Mouse (Mus musculus) spleen, adult 2 months (tissue): ENCODE measurements around the gene 2610028H24Rik. TPM values are rescaled to one million over a fixed set of nuclear protein-coding genes. Genes with fewer than 3 reads are reported as not detected.

Experiments
- DNase-seq, 2 experiments: peaks; one replicate each; pipeline versions ENCODE4 v3.0.0 to v3.0.0-alpha.2; 2012 to 2021; ENCODE audit warnings: low spot score in 2 of 2, low read depth in 1 of 2
- H3K27ac ChIP-seq: fragments of 200-500 bp; 2 replicates; pipeline ENCODE4 v1.5.1; 2012; ENCODE audit warnings: low read length, inconsistent platforms; ENCODE audit not compliant: insufficient read depth
- H3K27me3 ChIP-seq: fragments of 200-500 bp; 2 replicates; pipeline ENCODE4 v1.6.1; 2012; ENCODE audit warnings: mild to moderate bottlenecking, moderate library complexity, low read length, inconsistent platforms; ENCODE audit not compliant: control insufficient read depth, insufficient read depth
- H3K36me3 ChIP-seq: fragments of 200-500 bp; 2 replicates; pipeline ENCODE4 v1.6.1; 2012; ENCODE audit warnings: mild to moderate bottlenecking, low read length, inconsistent platforms; ENCODE audit not compliant: control insufficient read depth, insufficient read depth
- H3K4me1 ChIP-seq: fragments of 200-500 bp; 2 replicates; pipeline ENCODE4 v1.6.1; 2011; ENCODE audit warnings: inconsistent platforms; ENCODE audit not compliant: control insufficient read depth, insufficient read depth, insufficient read length
- H3K4me3 ChIP-seq: fragments of 200-500 bp; 2 replicates; pipeline ENCODE4 v1.5.1; 2011; ENCODE audit warnings: mild to moderate bottlenecking, inconsistent platforms; ENCODE audit not compliant: insufficient read depth, insufficient read length; ENCODE audit errors: extremely low read depth
- CTCF ChIP-seq: fragments of 200-500 bp; IDR thresholded peaks from 2 replicates; pipeline ENCODE4 v1.5.1; 2011; ENCODE audit warnings: mild to moderate bottlenecking, inconsistent platforms; ENCODE audit not compliant: insufficient read depth, insufficient read length, insufficient replicate concordance; ENCODE audit errors: extremely low read depth
- POLR2A ChIP-seq: fragments of 200-500 bp; IDR thresholded peaks from 2 replicates; pipeline ENCODE4 v1.6.1; 2011; ENCODE audit warnings: low read depth, low read length, inconsistent platforms
- WGBS: fragments of 180-500 bp; shearing (Covaris S2); methylation state at CpG from one replicate; pipeline ENCODE4 v1.1.7; 2018; 5-methylcytosine and 5-hydroxymethylcytosine counted together
- polyA plus RNA-seq: library from polyadenylated mRNA; depleted of rRNA; stranded (reverse); fragments of >200 nt; gene quantifications from 2 replicates; pipeline ENCODE4 v1.2.3, GENCODE M21; 2012; rRNA removed

The 2610028H24Rik gene
- polyA plus RNA-seq, 1 experiment = not detected

DNA sequence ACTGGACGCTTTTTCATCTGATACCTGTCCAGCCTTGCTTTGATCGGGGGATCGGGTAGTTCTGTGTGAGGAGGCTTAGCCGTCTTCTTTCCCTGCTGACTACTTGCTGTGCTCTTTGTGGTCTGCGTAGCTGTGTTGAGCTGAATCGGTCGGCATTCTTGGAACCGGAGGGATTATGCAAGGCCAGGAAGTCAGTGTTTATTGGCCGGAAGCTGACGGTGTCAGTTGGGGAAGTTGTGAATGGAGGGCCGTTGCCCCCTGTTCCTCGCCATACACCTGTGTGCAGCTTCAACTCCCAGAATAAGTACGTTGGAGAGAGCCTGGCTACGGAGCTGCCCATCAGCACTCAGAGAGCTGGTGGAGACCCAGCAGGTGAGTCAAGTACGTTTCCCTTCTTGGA, 40.3 kb downstream of the 2610028H24Rik start:
- no peak for DNase-seq
- Histone ChIP-seq H3K4me1 (no peaks in the 10 kb centered on the region), H3K27me3 (no peaks in the 10 kb centered on the region), H3K36me3 (peaks cover 60% of the 10 kb centered on the region), H3K27ac (no peak overlapping the region), H3K4me3 (no peak overlapping the region)
- WGBS = 65% methylated on average over 15 of the region's 15 CpGs
- TF ChIP-seq CTCF (no peak), POLR2A (no peak)

DNA sequence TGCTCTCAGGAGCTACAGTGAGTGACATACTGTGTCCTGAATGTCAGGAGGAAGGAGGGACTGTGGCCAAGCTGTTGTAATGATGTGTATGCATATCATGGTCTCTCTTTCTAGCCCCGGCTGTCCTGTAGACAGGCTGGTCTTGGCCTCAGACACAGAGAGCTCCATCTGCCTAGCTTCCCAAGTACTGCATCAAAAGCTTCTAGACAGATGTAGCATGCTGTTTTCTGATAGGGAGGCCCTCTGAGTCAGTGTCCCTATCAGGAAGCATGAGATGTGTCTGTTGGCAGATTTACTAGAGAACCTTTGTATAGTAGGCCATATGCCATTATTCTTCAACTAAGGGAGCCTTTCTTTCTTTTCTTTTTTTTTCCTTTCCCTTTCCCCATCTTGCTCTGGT, 44.6 kb downstream of the 2610028H24Rik start:
- peaks cover 54% of the 10 kb centered on the region for H3K36me3 ChIP-seq
- WGBS = 88% methylated on average over 1 of the region's 1 CpGs
- H3K4me3 ChIP-seq = no peak overlapping the region
- H3K27me3 ChIP-seq = no peaks in the 10 kb centered on the region
- no peaks in the 10 kb centered on the region for H3K4me1 ChIP-seq
- TF ChIP-seq CTCF (no peak), POLR2A (no peak)
- DNase-seq = no peak
- no peak overlapping the region for H3K27ac ChIP-seq

DNA sequence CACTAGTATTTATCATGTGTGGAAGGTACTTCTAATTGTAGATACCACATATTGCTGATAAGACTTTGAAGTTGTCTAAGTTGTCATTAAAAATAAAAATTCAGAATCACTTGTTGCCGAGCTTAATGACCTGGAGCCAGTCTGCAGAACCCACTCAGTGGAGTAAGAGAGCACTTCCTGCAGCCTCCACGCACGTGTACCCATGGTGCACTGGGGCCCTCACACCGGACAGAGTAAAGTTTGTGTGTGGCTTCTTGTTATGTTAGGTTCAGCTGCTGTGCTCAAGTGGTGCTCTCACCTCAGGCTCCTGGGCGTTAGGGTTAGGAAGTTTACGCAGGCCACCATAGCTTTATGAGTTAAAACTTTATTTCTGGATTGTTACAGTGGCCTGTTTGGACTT, 46.6 kb downstream of the 2610028H24Rik start:
- Histone ChIP-seq H3K27ac (no peak overlapping the region), H3K4me1 (no peaks in the 10 kb centered on the region), H3K4me3 (no peak overlapping the region), H3K36me3 (peaks cover 54% of the 10 kb centered on the region), H3K27me3 (no peaks in the 10 kb centered on the region)
- TF ChIP-seq POLR2A = no peak
- no peak for TF ChIP-seq CTCF
- DNase-seq = no peak
- 86% methylated on average over 6 of the region's 6 CpGs for WGBS

DNA sequence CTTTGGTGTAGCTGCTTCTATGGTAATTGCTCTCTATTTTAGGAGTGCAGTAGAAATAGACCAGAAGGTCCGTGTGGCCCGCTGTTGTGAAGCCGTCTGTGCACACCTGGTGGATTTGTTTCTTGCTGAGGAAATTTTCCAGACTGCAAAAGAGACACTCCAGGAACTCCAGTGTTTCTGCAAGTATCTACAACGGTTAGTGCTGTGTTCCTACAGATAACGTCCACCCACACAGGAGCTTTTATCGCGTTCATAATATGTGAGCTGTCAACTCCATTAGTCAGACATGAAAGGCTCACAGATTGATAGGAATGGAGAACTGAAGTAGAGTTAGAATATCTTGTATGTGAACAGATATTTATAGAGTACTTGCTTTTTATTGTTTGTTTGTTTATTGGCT, 47.5 kb downstream of the 2610028H24Rik start:
- 86% methylated on average over 7 of the region's 7 CpGs for WGBS
- TF ChIP-seq CTCF (no peak), POLR2A (no peak)
- no peak overlapping the region for H3K27ac ChIP-seq
- DNase-seq = no peak
- no peaks in the 10 kb centered on the region for H3K27me3 ChIP-seq
- peaks cover 52% of the 10 kb centered on the region for H3K36me3 ChIP-seq
- H3K4me3 ChIP-seq = no peak overlapping the region
- H3K4me1 ChIP-seq = no peaks in the 10 kb centered on the region

DNA sequence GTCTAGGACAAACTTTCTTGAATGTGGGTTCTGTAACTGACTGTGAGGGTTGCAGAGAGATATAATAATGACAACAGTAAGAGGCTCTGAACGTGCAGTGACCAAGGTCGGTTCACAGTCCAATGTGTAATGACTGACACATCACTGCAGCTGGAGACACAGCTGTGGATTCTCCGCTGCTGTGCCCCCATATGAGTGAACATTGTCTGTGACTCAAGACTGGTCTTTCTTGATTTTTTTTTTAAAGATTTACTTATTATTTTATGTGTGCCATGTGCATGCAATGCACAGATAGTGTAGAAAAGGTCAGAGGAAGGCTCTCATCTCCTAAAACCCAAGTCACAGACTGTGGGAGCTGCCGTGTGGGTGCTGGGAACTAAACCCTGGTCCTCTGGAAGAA, 48.6 kb downstream of the 2610028H24Rik start:
- no peaks in the 10 kb centered on the region for H3K4me1 ChIP-seq

DNA sequence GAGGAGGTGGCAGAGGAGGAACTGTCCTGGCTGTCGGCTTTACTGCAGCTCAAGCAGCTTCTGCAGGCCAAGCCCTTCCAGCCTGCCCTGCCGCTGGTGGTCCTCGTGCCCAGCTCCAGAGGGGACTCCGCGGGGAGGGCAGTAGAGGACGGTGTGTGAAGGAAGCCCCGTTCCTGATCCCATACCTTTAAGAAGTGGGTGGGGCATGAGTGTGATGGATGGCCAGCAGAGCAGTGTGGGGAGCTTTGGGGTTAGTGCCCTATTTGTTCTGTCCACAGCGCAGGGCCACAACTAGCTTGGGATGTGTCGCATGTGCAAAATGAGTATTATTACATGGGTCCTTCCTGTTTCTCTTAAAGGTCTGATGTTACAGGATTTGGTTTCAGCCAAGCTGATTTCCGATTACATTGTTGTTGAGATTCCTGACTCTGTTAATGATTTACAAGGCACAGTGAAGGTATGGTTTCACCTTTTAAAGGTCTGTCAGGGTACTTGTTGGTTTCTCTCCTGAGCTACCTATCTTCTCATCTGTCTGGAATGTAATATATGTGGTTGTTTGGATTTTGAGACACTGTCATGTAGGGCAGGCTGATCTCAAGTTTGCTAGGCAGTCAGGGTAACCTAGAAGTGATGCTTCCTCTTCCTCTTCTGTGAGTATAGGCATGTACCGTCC, 55.5 kb downstream of the 2610028H24Rik start:
- TF ChIP-seq POLR2A (no peak), CTCF (no peak)
- H3K4me3 ChIP-seq = no peak overlapping the region
- H3K36me3 ChIP-seq = peaks cover 48% of the 10 kb centered on the region
- WGBS = 91% methylated on average over 11 of the region's 11 CpGs
- H3K27me3 ChIP-seq = no peaks in the 10 kb centered on the region
- H3K27ac ChIP-seq = no peak overlapping the region
- no peaks in the 10 kb centered on the region for H3K4me1 ChIP-seq
- DNase-seq = no peak

More for the DNA sequence above, 48.6 kb downstream of the 2610028H24Rik start:
- Histone ChIP-seq H3K27me3 (no peaks in the 10 kb centered on the region), H3K27ac (no peak overlapping the region), H3K4me3 (no peak overlapping the region), H3K36me3 (peaks cover 52% of the 10 kb centered on the region)
- 90% methylated on average over 4 of the region's 4 CpGs for WGBS
- TF ChIP-seq CTCF (no peak), POLR2A (no peak)
- DNase-seq = no peak

DNA sequence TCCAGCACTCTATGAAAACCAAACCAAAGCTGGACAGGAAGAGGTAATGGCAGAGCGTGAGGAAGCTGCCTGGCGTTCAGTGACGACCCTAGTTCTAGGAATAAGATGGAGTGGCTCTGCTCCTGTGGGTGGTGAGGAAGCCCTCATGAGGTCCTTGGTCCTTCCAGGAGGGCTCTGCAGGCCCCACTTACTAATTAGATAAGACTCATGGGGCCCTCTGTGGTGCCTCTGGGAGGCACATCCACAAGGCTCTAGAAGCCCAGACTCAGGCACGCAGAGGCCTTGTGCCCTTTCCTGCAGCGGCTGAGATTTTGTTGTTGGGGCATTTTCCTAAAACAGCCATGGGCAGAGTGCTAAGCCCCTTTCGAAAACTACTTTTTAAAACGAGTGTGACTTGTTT, 57.0 kb downstream of the 2610028H24Rik start:
- Histone ChIP-seq H3K36me3 (peaks cover 37% of the 10 kb centered on the region), H3K4me1 (no peaks in the 10 kb centered on the region), H3K4me3 (no peak overlapping the region), H3K27ac (no peak overlapping the region), H3K27me3 (no peaks in the 10 kb centered on the region)
- DNase-seq = no peak
- WGBS = 91% methylated on average over 7 of the region's 7 CpGs
- TF ChIP-seq POLR2A = no peak
- TF ChIP-seq CTCF = no peak

Other genes with a start within 250 kb of the 2610028H24Rik start
- 17.1 and 18.4 TPM in 2 replicates for gene Prmt2, start 211.2 kb upstream of the 2610028H24Rik start, polyA plus RNA-seq
- gene S100b, start 195.2 kb upstream of the 2610028H24Rik start, polyA plus RNA-seq = 0.70 TPM in 1 of 2 replicates, not detected in the other
- gene Dip2a, start 103.8 kb upstream of the 2610028H24Rik start, polyA plus RNA-seq = 6.9 and 7.1 TPM in 2 replicates
- not detected in 2 replicates for gene AC141477.1, start 8.6 kb upstream of the 2610028H24Rik start, polyA plus RNA-seq
- 18.4 and 21.1 TPM in 2 replicates for gene Pcnt, start 6.3 kb upstream of the 2610028H24Rik start, polyA plus RNA-seq
- gene Mcm3ap, start 19.8 kb downstream of the 2610028H24Rik start, polyA plus RNA-seq = 16.0 and 16.6 TPM in 2 replicates
- gene Ybey, start 20.0 kb downstream of the 2610028H24Rik start, polyA plus RNA-seq = 2.4 and 3.1 TPM in 2 replicates
- 9.0 and 9.1 TPM in 2 replicates for gene Lss, start 82.5 kb downstream of the 2610028H24Rik start, polyA plus RNA-seq
- not detected in 2 replicates for gene Spatc1l, start 113.2 kb downstream of the 2610028H24Rik start, polyA plus RNA-seq
- gene Ftcd, start 126.6 kb downstream of the 2610028H24Rik start, polyA plus RNA-seq = 0.02 and 0.07 TPM in 2 replicates
- gene Col6a2, start 174.5 kb downstream of the 2610028H24Rik start, polyA plus RNA-seq = 11.5 and 11.7 TPM in 2 replicates